Mouse (Mus musculus) spleen, adult 2 months (tissue): Measurements from ENCODE around the gene Agrp.

Source experiments
- CTCF ChIP-seq: fragments of 200-500 bp; IDR thresholded peaks from 2 replicates; pipeline ENCODE4 v1.5.1; 2011; ENCODE audit warnings: mild to moderate bottlenecking, inconsistent platforms; ENCODE audit not compliant: insufficient read depth, insufficient read length, insufficient replicate concordance; ENCODE audit errors: extremely low read depth
- POLR2A ChIP-seq: fragments of 200-500 bp; IDR thresholded peaks from 2 replicates; pipeline ENCODE4 v1.6.1; 2011; ENCODE audit warnings: low read depth, low read length, inconsistent platforms

GRCm38 (mm10) chr8:105542032-105542656, 95.0 kb downstream of the Agrp start:
- TF ChIP-seq CTCF = no peak
- TF ChIP-seq POLR2A = no peak
